Mouse (Mus musculus): Measurements from ENCODE around the gene Prkg1. TPM values are rescaled to one million over a fixed set of nuclear protein-coding genes. Genes with fewer than 3 reads are reported as not detected.

Prkg1 gene
- polyA plus RNA-seq, 2 experiments = 7.1 to 9.6 TPM

DNA sequence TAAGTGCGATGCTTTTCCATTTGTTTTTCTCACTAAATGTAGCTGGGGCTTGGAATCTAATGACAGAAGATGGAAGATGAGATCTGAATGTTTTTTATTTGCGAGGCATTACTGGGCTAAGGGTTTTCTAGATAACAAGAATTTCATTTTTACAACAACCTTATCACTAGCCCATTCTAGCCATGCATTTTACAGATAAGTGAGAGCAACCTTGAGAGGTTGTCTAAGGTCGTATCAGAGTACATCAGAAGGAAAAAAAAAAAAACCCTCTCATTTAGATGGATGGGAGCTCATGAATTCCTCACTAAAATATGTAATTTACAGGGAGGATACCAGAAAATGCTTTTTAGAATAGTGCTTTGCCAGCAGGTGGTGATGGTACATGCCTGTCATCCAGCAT is 863.8 kb downstream of the Prkg1 start:
- DNase-seq (ENCODE audit: low spot score) = no peak
- H3K36me3 ChIP-seq (ENCODE audit: control insufficient read depth, insufficient read depth, low read length) = no peaks in the 10 kb centered on the region
- WGBS = 80% methylated on average over 3 of the region's 3 CpGs

DNA sequence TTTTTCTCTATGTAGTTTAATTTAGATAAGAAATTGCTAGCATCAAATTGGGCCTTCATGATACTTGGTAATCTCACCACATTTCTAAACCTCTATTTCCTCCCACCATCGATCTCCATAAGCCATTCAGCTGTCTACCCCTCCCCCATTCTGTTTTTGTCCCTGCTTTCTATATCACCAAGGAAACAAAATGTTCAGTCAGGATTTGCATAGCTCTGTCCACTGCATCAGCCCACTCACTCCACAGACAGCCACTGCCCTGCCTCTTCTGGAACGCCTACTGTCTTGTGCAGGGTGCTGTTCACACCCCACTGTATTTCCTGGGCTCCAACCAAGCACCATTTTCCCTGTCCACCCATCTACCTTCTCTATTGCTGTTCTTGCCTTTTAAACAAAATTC is 874.5 kb downstream of the Prkg1 start:
- DNase-seq (ENCODE audit: low spot score) (no peak), ATAC-seq (ENCODE audit: low FRiP score, low read depth) (no peak)
- Histone ChIP-seq H3K9me3 (ENCODE audit: control insufficient read depth, low read length) (no peaks in the 10 kb centered on the region), H3K27me3 (ENCODE audit: control insufficient read depth, insufficient read depth, low read length) (no peaks in the 10 kb centered on the region), H3K4me3 (replicated peaks; ENCODE audit: low read length) (no peak overlapping the region), H3K9ac (ENCODE audit: low read depth, low read length, severe bottlenecking) (no peak overlapping the region), H3K27ac (replicated peaks; ENCODE audit: low read depth, low read length) (no peak overlapping the region), H3K36me3 (ENCODE audit: control insufficient read depth, insufficient read depth, low read length) (no peaks in the 10 kb centered on the region), H3K4me1 (ENCODE audit: control insufficient read depth, insufficient read depth, low read length) (no peaks in the 10 kb centered on the region), H3K4me2 (replicated peaks; ENCODE audit: low read depth, low read length, severe bottlenecking) (no peak overlapping the region)
- 86% methylated on average over 2 of the region's 2 CpGs for WGBS
- no peak for TF ChIP-seq POLR2A (IDR thresholded peaks at IDR 0.05; ENCODE audit: borderline replicate concordance, extremely low read depth, insufficient read depth, insufficient read length)

More for the DNA sequence above, 863.8 kb downstream of the Prkg1 start:
- no peaks in the 10 kb centered on the region for H3K4me1 ChIP-seq (ENCODE audit: control insufficient read depth, insufficient read depth, low read length)
- no peaks in the 10 kb centered on the region for H3K9me3 ChIP-seq (ENCODE audit: control insufficient read depth, low read length)
- TF ChIP-seq POLR2A (IDR thresholded peaks at IDR 0.05; ENCODE audit: borderline replicate concordance, extremely low read depth, insufficient read depth, insufficient read length) = no peak
- H3K27ac ChIP-seq (replicated peaks; ENCODE audit: low read depth, low read length) = no peak overlapping the region
- H3K9ac ChIP-seq (ENCODE audit: low read depth, low read length, severe bottlenecking) = no peak overlapping the region
- no peak overlapping the region for H3K4me2 ChIP-seq (replicated peaks; ENCODE audit: low read depth, low read length, severe bottlenecking)
- ATAC-seq (ENCODE audit: low FRiP score, low read depth) = no peak
- H3K4me3 ChIP-seq (replicated peaks; ENCODE audit: low read length) = no peak overlapping the region
- H3K27me3 ChIP-seq (ENCODE audit: control insufficient read depth, insufficient read depth, low read length) = no peaks in the 10 kb centered on the region

DNA sequence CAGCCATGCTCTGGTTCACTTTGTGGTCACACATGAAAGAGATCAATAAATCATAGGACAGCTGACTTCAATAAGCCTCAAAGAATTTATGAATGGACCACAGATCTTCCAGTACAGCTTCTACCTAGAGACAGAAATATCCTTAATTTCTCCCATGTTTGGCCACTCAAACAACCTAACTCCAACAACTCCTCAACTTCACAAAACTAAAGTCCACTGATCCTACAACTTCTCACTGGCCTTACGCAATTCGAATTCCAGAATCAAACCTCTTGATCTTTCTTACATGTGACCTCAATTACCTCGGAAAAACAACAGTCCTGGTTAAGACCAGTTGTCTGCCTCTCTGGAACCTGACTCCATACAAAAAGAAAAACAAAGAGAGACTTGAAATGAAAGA is 875.0 kb downstream of the Prkg1 start:
- Histone ChIP-seq H3K27ac (replicated peaks; ENCODE audit: low read depth, low read length) (no peak overlapping the region), H3K9me3 (ENCODE audit: control insufficient read depth, low read length) (no peaks in the 10 kb centered on the region), H3K4me1 (ENCODE audit: control insufficient read depth, insufficient read depth, low read length) (no peaks in the 10 kb centered on the region), H3K4me3 (replicated peaks; ENCODE audit: low read length) (no peak overlapping the region), H3K9ac (ENCODE audit: low read depth, low read length, severe bottlenecking) (no peak overlapping the region), H3K36me3 (ENCODE audit: control insufficient read depth, insufficient read depth, low read length) (no peaks in the 10 kb centered on the region), H3K27me3 (ENCODE audit: control insufficient read depth, insufficient read depth, low read length) (no peaks in the 10 kb centered on the region), H3K4me2 (replicated peaks; ENCODE audit: low read depth, low read length, severe bottlenecking) (no peak overlapping the region)
- no peak for ATAC-seq (ENCODE audit: low FRiP score, low read depth)
- DNase-seq (ENCODE audit: low spot score) = no peak
- 47% methylated on average over 3 of the region's 3 CpGs for WGBS
- TF ChIP-seq POLR2A (IDR thresholded peaks at IDR 0.05; ENCODE audit: borderline replicate concordance, extremely low read depth, insufficient read depth, insufficient read length) = no peak

DNA sequence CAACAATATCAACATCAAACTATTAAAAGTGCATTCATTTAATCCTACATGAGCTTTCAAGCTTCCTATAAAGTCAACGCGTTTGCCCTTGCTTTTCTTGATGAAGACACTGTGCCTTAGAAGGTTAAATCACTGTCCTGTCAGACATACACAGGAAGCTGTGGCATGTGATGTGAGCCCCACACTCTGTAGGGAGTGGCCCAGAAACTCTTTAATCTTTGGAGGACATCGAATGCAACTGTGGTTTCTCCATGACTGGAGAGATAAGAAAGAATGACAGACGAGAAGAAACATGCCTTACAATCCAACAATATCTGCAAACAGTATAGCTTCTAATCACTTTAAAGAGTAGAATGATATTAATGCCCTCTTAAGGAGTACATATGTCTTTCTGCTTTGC is 903.4 kb downstream of the Prkg1 start:
- no peak overlapping the region for H3K27ac ChIP-seq (replicated peaks; ENCODE audit: low read depth, low read length)
- H3K4me2 ChIP-seq (replicated peaks; ENCODE audit: low read depth, low read length, severe bottlenecking) = no peak overlapping the region
- DNase-seq (ENCODE audit: low spot score) = no peak
- no peaks in the 10 kb centered on the region for H3K27me3 ChIP-seq (ENCODE audit: control insufficient read depth, insufficient read depth, low read length)
- ATAC-seq (ENCODE audit: low FRiP score, low read depth) = no peak
- no peaks in the 10 kb centered on the region for H3K4me1 ChIP-seq (ENCODE audit: control insufficient read depth, insufficient read depth, low read length)
- H3K36me3 ChIP-seq (ENCODE audit: control insufficient read depth, insufficient read depth, low read length) = no peaks in the 10 kb centered on the region
- H3K9me3 ChIP-seq (ENCODE audit: control insufficient read depth, low read length) = no peaks in the 10 kb centered on the region
- 77% methylated on average over 4 of the region's 4 CpGs for WGBS
- no peak overlapping the region for H3K4me3 ChIP-seq (replicated peaks; ENCODE audit: low read length)
- H3K9ac ChIP-seq (ENCODE audit: low read depth, low read length, severe bottlenecking) = no peak overlapping the region
- TF ChIP-seq POLR2A (IDR thresholded peaks at IDR 0.05; ENCODE audit: borderline replicate concordance, extremely low read depth, insufficient read depth, insufficient read length) = no peak

DNA sequence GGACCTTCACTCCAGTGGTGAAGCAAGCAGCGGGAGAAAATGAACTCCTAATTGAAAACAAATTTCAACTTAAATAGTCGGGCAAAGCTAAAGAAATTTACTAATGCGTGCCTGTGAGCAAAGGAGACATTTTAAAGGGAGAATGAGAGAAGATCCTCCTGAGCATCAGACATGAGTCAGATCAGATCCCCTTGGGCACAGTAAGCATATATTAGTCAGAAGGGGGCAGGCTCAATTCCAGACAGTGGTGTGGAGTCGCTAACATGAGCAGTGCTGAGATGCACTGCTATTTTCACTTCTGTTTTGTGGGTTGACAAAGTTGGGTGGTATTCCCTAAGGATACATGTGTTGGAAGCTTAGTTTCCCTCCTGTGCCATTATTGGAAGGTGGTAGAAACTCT is 913.8 kb downstream of the Prkg1 start:
- 30% methylated on average over 4 of the region's 4 CpGs for WGBS
- no peak for TF ChIP-seq POLR2A (IDR thresholded peaks at IDR 0.05; ENCODE audit: borderline replicate concordance, extremely low read depth, insufficient read depth, insufficient read length)
- H3K27ac ChIP-seq (replicated peaks; ENCODE audit: low read depth, low read length) = no peak overlapping the region

DNA sequence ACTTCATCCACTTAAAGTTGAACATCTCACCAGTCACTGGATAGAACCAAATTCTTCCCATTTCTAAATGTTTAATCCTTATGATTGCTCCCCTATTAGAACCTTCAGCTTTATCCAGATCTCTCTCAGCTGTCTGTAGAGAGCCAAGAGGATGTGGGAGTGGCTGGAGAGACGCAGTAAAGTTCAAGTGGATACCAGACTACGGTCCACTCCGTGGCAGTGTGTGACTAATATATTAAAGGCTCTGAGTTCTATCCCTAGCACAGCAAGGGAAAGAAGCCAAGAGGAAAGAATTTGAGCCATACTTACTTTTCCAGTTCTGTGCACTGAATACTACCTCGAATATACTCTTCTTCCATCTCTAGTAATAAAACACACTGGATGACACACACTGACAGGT is 919.9 kb downstream of the Prkg1 start:
- WGBS = 54% methylated on average over 4 of the region's 4 CpGs
- H3K9me3 ChIP-seq (ENCODE audit: control insufficient read depth, low read length) = no peaks in the 10 kb centered on the region
- no peak overlapping the region for H3K4me3 ChIP-seq (replicated peaks; ENCODE audit: low read length)
- no peaks in the 10 kb centered on the region for H3K27me3 ChIP-seq (ENCODE audit: control insufficient read depth, insufficient read depth, low read length)
- DNase-seq (ENCODE audit: low spot score) = no peak
- no peak overlapping the region for H3K27ac ChIP-seq (replicated peaks; ENCODE audit: low read depth, low read length)
- no peaks in the 10 kb centered on the region for H3K36me3 ChIP-seq (ENCODE audit: control insufficient read depth, insufficient read depth, low read length)
- H3K9ac ChIP-seq (ENCODE audit: low read depth, low read length, severe bottlenecking) = no peak overlapping the region
- no peak overlapping the region for H3K4me2 ChIP-seq (replicated peaks; ENCODE audit: low read depth, low read length, severe bottlenecking)
- ATAC-seq (ENCODE audit: low FRiP score, low read depth) = no peak
- H3K4me1 ChIP-seq (ENCODE audit: control insufficient read depth, insufficient read depth, low read length) = no peaks in the 10 kb centered on the region
- TF ChIP-seq POLR2A (IDR thresholded peaks at IDR 0.05; ENCODE audit: borderline replicate concordance, extremely low read depth, insufficient read depth, insufficient read length) = no peak

More for the DNA sequence above, 913.8 kb downstream of the Prkg1 start:
- H3K4me2 ChIP-seq (replicated peaks; ENCODE audit: low read depth, low read length, severe bottlenecking) = no peak overlapping the region
- no peaks in the 10 kb centered on the region for H3K4me1 ChIP-seq (ENCODE audit: control insufficient read depth, insufficient read depth, low read length)
- H3K36me3 ChIP-seq (ENCODE audit: control insufficient read depth, insufficient read depth, low read length) = no peaks in the 10 kb centered on the region
- H3K4me3 ChIP-seq (replicated peaks; ENCODE audit: low read length) = no peak overlapping the region
- ATAC-seq (ENCODE audit: low FRiP score, low read depth) (no peak), DNase-seq (ENCODE audit: low spot score) (no peak)
- H3K27me3 ChIP-seq (ENCODE audit: control insufficient read depth, insufficient read depth, low read length) = no peaks in the 10 kb centered on the region
- no peaks in the 10 kb centered on the region for H3K9me3 ChIP-seq (ENCODE audit: control insufficient read depth, low read length)
- no peak overlapping the region for H3K9ac ChIP-seq (ENCODE audit: low read depth, low read length, severe bottlenecking)
